Mouse (Mus musculus): ENCODE data around the gene Gm40193. TPM values are rescaled to one million over a fixed set of nuclear protein-coding genes. Genes with fewer than 3 reads are reported as not detected.
"Not testable (repeated sequence)": the region's sequence is repeated elsewhere in the genome, so short reads cannot be mapped to it uniquely, and the experiment has no call there.

Gm40193 gene
- total RNA-seq, 2 experiments from 2014 or later: not detected

DNA sequence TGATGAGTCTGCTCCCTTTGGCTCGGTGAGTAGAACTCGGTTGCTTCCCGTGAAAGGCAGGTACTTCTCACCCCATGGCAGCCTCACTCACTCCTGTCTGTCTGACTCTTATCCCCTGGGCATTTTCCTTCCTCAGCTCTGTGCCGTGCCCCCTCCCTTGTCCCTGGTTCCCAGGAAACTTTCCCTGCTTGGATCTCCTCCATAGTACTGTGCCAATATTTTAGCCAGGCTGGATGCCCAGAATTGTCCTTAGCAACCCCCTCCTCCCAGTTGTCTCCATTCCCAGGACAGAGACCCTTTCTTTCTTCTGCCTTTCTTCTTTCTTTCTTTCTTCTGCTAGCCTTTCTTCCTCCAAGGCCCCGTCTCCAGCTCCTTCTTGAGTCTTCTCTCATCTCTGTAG is 8.7 kb upstream of the Gm40193 start:
- ATAC-seq (ENCODE audit: poor library complexity, severe bottlenecking): no peak

DNA sequence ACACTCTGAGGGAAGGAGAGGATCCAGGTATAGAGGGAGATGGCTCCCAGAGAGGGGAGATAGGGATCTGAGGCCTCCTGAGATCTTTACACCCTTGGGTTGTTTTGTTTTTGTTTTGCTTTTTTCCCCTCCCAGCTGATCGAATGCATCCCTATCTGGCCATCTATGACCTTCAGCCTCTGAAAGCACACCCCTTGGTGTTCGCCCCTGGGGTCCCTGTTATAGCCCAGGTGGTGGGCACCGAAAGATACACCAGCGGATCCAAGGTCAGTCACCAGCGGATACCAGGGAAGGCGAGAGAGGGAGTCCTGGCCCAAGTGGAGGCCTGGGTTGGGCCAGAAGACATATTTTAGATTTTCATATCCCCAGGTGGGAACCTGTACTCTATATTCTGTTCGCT is 8.2 kb upstream of the Gm40193 start:
- ATAC-seq (ENCODE audit: poor library complexity, severe bottlenecking): no peak

DNA sequence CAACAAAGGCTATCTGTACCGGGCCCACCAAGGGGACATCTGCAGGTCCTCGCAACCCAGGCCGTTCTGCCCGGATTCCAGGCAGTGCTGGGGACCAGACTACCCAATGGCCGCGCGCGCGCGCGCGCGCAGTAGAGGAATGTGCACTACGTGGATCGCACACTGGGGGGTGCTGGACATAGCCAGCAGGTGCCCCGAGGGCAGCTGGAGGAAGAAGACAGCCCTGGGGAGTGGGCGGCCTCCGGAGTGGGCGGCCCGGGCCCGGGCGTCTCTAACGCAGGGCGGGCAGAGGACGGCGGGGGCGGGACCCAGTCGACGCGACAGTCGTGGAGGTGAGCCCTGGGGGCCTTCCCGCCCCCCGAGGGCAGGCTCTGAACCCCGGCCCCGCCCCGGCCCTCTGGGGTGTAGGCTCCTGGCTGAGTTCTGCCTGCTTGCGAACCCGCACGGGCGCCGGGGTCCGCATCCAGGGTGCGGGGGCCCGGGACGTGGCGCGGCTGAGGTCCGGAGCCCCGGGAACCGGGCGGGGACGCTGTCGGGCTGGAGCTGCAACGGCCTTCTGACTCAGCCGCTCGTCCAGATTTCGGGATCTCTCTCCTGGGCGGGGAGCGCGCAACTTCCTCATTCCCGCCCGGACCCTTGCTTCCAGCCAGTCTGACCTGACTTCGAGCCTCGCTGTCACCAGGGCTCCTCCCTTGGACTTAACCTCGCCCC is 7.3 kb upstream of the Gm40193 start, which contains the start of gene Pld2:
Pld2 (plus strand) TSS at position 188 of the 711 bp plus-strand sequence.
- ATAC-seq (ENCODE audit: poor library complexity, severe bottlenecking): peak; percentile 94

DNA sequence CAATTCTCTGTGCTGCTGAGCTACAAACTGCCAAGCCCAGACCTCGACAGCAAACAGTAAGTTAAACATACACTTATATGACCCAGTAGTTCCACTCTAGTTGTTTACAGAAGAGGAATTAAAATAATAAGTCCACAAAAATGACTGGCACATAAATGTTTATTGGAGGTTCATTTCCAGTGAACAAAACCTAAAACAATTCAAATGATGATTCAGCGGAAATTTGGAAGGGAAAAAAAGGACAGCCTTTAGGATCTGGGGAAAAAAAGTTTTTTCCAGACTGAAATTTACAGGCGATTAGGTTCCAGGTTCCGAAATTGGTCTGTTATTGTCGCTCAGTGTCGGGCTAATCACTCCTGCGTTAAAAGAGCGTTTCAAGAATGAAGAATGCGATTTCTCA is 6.7 kb upstream of the Gm40193 start:
- ATAC-seq (ENCODE audit: poor library complexity, severe bottlenecking): no peak

DNA sequence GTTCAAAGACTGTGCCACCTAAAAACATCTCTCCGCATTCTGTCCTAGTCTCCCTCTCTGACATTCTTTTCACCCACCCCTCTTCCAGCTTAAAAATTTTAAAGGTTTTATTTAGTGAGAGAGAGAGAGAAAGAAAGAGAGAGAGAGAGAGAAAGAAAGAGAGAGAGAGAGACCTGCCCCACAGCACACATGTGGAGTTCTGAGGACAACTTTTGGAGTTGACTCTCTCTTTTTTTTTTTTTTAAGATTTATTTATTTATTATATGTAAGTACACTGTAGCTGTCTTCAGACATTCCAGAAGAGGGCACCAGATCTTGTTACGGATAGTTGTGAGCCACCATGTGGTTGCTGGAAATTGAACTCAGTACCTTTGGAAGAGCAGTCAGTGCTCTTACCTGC is 1.7 kb downstream of the Gm40193 start:
- not testable (repeated sequence) for ATAC-seq (ENCODE audit: poor library complexity, severe bottlenecking)

DNA sequence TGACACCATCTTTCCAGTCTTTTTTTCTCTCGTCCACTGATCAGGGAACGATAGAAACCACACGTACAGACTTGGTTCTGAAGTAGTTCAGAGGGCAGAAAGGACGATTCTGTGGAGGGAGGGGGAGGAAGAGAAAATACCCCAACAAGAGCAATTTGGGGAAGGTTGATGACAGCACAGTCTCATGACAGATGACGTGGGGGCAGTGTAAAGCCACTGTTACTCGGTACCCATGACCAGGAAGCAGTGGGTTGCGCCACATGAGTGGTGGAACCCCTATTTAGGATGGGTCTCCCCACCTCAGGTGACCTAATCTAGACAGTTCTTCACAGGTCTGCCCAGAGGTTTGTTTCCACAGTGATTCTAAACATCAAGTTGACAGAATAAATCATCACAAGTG is 4.1 kb downstream of the Gm40193 start:
- no peak for ATAC-seq (ENCODE audit: poor library complexity, severe bottlenecking)

DNA sequence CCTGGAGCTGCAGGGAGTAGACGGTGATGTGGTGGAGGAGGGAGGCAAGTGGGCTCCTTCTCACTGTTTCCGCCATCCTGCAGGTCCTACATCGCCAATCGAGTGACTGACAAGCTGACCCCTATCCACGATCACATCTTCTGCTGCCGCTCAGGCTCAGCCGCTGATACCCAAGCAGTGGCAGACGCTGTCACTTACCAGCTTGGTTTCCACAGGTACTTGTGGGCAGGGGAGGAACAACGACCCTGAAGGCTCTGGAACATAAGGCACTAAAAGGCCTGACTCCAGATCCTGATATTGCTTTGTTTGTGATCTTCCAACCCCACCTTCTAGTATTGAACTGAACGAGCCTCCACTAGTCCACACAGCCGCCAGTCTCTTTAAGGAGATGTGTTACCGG is 6.5 kb downstream of the Gm40193 start:
- no peak for ATAC-seq (ENCODE audit: poor library complexity, severe bottlenecking)

DNA sequence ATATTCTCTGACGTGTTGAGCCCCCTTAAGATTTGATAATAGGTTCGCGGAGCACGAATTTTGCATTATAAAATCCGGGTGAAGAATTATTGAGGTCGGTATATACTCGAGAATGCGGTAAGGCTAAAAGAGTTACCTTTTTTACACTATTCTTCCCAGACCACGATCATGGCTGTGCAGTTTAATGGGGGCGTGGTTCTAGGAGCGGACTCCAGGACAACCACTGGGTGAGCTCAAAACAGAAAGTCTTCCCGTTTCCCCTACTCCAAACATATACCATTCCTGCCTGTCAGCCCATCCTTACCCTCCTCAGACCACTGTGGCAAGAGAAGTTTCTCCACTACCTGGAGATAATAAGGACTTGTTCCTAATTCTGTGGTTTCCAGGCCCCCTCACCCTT is 7.0 kb downstream of the Gm40193 start:
- ATAC-seq (ENCODE audit: poor library complexity, severe bottlenecking): no peak

DNA sequence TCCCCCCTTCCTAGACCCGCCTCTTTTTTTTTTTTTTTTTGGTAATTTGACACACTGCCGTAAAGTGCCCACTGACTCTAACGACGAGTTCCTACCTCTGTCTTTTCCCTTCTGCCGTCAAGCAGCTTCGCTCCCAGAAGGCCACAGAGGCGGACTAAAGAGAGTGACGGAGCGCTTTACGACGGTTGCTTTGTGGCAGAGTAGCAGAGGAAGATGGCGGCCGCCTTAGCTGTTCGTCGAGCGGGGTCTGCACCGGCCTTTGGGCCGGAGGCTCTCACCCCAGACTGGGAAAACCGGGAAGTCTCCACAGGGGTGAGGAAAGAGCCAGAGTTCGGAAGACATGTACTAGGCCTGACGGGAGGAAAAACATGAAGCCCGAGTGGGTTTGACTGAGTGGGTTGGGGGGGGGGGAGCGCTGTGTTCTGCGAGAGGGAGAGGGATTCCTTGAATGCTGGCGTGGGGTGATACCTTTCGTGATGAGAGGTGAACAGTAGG is 7.5 kb downstream of the Gm40193 start, which contains the start of gene Psmb6:
Psmb6 (plus strand) TSS at position 184 of the 495 bp plus-strand sequence.
- ATAC-seq (ENCODE audit: poor library complexity, severe bottlenecking): peak; percentile 100

DNA sequence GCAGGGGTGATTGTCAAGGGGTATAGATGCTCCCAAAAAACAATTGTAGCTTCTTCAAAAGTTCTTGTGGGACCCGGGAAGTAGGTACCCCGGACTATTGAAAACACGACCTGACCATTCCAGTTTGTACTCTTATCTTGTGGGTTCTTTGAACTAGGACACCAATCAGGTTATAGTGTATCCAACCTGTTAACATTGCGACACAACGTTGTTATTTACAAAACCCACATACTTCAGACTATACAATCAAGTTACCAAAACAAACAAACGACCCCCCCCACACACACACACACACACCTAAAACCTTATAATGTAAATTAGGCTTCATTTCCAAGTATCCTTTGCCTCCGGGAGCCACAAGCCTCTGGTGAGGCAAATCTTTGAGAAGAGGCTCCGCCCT is 8.0 kb downstream of the Gm40193 start:
- ATAC-seq (ENCODE audit: poor library complexity, severe bottlenecking): 0 out of 2 replicates have a peak, but pooled peaks have one; percentile 3

DNA sequence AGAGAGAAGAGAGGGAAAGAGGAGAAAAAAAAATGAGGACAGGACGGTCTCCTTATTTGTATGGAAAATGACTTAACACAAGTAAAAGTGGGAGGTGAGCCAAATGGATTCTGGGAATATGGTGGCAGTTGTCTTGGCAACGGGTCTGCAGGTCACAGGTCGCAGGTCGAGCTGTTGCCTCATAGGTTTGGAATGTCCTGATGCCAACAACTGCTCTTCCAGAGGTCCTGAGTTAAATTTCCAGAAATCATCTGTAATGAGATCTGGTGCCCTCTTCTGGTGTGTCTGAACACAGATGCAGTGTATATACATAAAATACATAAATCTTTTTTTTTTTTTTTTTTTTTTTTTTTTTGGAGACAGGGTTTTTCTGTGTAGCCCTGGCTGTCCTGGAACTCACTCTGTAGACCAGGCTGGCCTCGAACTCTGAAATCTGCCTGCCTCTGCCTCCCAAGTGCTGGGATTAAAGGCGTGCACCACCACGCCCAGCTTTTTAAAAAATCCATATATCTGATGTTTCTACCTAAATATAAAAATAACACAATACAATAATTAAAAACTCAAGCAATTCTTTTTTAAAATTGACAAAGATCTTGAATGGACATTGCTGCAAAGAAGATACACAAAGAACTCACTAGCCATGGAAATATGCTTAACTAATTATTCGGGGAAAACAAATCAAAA is 9.3 kb downstream of the Gm40193 start:
- ATAC-seq (ENCODE audit: poor library complexity, severe bottlenecking): not testable (repeated sequence)

DNA sequence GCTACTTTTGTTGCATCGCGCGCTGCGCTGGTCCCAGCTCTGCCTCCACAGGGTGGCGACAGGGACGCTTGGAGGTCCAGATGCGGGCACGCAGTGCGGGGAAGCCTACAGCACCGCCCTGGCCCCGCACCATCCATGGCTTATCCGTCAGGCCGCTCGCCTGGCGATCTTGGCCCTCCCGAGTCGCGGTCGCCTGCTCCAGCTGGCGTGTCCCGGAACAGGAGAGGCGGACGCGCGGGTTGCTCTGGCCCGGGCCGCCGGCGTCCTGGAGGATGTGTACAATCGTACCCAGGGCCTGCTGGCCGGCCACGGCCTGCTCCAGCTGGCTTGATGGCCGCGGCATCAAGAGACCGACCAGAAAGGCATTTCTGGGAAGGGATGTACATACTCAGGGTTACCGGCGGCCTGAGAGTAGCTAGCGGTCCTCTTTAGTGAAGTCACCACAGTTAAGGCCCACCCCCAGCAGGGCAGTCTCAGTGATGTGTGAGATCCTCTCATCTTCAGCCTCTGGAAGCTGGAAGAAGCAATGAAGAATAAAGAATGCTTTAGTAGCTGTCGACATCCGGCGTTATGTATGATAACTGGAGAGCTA is 12.5 kb downstream of the Gm40193 start:
- ATAC-seq (ENCODE audit: poor library complexity, severe bottlenecking): no peak

DNA sequence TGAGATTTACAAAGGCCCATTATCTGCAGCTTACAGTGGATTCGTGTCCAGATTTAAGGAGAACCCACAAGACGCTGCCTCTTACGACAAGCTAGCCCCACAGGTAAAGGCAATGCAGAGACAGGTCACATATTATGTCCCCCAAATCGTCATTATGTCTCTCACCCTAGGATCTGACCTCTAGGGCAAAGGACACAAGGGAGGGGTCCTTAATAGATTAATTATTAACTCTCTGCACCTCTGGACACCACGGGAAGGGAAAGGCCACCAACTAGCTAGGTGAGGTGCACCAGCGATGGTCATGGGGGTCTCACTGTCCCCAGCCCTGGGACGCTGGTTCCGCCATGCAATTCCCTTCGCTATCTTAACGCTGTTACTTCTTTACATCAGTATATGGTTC is 13.8 kb downstream of the Gm40193 start, which contains the start of gene Gltpd2:
Gltpd2 (plus strand) TSS at position 274 of the 400 bp plus-strand sequence.
- ATAC-seq (ENCODE audit: poor library complexity, severe bottlenecking): no peak

DNA sequence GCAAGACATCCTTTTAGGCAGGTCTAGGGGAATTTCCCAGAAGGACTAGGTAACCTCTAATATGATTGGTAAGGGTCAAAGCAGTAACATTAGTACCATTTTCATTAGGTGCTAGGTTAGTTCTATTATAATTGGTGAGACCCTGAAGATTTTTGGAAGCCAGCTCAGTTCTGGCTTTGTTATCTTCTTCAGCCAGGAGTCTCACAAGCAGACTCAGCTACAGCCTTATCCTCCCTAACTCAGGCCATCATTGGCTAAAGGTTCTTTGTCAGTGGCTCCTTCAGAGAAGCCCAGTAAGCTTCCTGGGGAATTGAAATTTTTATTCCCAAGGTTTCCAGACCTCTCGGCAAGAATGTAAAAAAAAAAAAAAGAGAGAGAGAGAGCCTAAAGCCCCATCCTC is 14.3 kb downstream of the Gm40193 start:
- no peak for ATAC-seq (ENCODE audit: poor library complexity, severe bottlenecking)

DNA sequence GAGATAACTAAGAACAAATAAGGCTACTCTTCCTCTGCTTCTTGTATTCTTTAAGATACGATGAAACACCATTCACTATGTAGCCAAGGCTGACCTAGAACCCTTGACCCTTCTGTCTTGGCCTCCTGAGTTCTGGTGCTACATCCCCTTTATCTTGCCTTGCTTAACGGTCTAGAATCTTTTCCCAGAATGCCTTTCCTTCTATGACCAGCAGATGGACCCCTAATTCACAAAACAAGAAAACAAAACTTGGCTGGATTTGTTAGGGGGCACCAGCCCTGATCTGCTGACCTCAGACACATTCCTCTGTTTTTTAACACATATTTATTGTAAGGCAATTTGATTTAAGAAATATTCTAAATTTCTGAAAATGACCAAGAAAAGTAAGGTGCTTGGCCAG is 16.4 kb downstream of the Gm40193 start:
- 0 out of 2 replicates have a peak, but pooled peaks have one; percentile 45 for ATAC-seq (ENCODE audit: poor library complexity, severe bottlenecking)

DNA sequence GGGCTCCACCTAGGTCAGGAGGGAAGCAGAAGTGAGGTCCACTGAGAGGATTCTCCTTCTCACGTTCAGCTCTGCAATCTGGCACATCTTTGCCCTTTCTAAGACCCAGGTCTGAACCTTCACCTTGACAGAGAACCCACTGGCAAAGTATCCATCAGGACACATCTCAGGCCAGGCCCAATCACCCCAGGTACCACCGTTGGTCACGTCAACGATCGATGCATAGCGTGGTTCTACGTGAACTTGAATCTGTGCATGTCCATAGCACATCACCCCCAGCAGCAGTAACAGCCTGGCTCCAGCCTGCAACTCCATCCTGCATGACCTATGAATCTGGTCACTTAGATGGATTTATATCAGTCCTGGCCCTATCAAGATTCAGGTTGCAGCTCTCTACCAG is 18.5 kb downstream of the Gm40193 start, which contains the start of gene Vmo1:
Vmo1 (minus strand) TSS at position 329 of the 400 bp plus-strand sequence.
- ATAC-seq (ENCODE audit: poor library complexity, severe bottlenecking): no peak

DNA sequence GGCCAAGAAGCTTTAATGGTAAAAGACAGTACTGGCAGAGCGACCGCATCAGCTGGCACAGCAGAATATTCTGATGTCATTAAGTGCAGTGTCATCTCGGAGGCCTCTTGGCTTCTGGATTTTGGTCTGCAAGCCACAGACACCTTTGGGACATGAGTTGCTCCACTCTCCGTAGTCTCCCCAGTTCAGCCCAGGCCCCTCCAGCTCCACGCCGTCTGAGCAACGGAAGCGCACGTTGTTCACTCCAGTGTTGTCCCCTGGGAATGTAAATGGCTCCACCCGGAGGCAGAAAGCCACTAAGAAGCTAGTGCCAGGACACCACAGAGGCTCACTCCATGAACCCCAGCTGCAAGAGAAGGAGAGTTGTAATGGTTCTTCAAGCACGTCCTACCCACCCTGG is 19.2 kb downstream of the Gm40193 start:
- no peak for ATAC-seq (ENCODE audit: poor library complexity, severe bottlenecking)

DNA sequence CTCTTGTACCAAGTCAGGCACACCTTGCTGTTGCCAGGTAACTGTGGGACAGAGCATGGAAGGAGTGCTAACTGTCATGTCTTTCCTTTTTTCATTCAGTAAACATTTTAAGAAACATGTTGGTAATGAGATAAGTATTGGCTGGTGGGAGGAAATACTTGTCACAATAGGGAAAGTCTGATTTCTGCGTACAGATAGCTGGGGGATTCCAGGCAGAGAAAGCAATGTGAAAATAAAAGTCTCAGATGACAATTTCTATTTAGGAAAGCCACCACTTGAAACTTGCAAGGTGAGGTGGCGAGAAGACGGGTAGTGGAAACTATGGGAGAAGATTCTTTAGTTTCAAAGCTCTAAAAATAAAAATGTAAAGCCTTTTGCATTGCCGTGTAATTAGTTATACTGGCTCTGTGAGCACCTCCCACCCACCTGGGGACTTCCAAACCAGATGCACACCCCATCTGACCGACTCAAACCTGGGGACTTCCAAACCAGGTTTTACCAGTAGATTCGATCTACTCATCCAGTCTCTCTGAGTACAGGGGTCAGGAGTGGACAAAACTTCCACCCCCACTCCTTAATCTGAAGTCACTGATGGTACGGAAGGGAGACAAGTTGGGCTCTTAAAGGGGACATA is 19.9 kb downstream of the Gm40193 start:
- no peak for ATAC-seq (ENCODE audit: poor library complexity, severe bottlenecking)

DNA sequence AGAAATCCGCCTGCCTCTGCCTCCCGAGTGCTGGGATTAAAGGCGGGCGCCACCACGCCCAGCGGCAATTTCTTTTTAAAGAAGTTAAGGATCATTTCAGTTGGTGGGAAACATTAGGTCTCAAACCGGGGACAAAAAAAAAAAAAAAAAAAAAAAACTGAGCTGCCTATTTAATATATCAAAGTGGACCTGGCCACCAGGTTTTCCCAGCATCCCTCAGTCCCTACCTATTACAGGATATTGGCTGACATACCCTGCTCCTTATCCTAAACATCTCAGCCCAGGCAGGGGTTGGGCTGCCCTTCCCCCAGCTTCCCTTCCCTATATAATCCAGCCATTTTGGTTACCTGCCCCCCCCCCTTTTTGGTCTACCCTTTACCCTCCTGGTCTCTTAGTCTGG is 20.9 kb downstream of the Gm40193 start:
- no peak for ATAC-seq (ENCODE audit: poor library complexity, severe bottlenecking)

DNA sequence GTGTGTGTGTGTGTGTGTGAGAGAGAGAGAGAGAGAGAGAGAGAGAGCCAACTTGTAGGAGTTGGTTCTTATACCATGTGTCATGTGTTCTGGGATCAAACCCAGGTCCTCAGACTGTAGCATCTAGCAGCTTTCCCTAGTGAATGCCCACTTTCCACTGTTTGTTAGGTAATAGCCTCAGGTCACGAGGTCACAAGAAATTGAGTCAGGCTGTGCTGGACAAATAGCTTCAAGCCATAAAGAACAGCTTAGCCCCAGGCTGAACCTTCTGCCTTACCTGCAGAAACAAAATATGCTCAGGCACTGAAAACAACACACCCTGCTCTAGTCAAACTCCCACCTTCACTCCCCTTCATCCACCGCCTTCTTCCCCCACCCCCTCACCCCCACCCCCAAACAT is 21.5 kb downstream of the Gm40193 start:
- ATAC-seq (ENCODE audit: poor library complexity, severe bottlenecking): no peak

All from megakaryocyte, adult 5-6 weeks (primary cell).